Mouse (Mus musculus) kidney, postnatal 25 days (tissue): Measurements from ENCODE around the gene Klf2.

Source experiments
- DNase-seq, 2 experiments: peaks; one replicate each; pipeline ENCODE4 v3.0.0; 2021; ENCODE audit warnings: mixed read lengths in 2 of 2

The Klf2 gene

GRCm38 (mm10) chr8:72318801-72319322, at the start of gene Klf2:
Klf2 (plus strand) TSS chr8:72319033.
- DNase-seq, result peak; percentile 96 to 98

DNA sequence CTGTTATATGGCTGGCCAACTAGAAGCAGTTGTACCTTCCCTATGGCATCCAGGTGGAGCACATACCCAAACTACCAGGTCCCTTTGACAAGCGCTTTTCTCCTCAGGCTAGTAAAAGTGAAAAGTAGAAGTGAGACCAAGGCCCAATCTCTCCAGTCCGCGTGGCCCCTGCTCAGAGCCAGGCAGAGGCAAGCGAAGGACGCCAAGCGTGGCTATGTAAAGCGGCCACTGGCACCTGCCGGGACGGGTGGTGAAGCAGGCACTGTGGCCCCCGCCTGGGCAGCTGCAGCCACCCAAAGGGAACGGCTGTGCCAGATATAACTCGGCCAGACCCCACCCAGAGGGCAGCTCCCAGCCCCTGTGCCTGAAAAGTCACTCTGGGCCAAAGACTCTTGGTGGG, 48.2 kb upstream of the Klf2 start:
- no peak for DNase-seq

- no peak for DNase-seq
These were observed 47.7 kb upstream of the Klf2 start for GRCm38 (mm10) chr8:72271051-72271660.

GRCm38 (mm10) chr8:72271691-72272090, 47.1 kb upstream of the Klf2 start:
- DNase-seq, result no peak

DNA sequence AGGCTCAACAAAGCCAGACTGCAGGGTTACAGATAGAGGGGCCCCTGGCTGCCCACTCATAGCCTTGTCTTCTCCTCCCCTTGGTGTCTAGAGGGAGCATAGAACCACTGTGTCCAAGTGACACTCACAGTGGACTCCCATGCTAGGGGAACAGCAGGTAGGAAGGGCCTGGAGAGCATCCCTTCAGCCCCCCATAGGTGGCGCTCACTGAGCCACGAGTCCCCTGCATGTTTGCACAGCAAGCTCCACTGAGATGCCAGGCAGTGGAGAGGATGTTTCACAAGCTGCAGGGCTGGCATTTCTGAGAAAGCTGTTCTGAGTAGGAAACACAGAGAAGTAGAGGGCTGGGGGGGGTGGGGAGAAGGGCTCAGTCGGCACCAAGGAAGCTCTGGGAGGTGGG, 46.5 kb upstream of the Klf2 start:
- peak; percentile 75 to 79 for DNase-seq

DNA sequence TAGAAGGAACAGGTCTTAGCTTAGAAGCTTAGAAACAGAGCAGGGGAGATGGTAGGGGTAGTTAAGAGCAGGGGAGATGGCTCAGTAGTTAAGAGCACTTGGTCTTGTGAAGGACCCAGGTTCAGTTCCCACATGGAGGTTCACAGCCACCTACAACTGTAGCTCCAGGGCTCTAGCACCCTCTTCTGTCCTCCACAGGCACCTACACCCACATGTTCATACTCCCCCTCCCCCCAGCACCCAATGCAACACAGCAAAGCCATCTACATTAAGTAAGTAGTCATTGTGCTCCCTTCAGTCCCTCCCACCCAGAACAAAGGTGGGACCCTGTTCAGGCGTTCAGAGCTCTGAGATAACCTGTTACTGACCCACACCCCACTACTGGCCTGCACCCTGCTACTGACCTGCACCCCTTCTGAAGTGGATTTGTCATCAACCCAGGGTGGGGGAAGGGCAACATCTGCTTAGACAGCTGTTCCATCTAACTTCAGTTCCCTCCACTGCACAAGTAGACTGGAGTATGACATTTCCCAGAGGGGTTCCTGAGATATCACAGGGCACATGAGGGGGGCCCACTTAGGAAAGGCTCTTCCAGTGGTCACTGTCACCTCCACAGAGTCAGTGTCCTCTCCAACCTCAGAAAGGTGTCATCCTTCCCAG, 45.6 kb upstream of the Klf2 start:
- no peak for DNase-seq

GRCm38 (mm10) chr8:72273807-72274206, 45.0 kb upstream of the Klf2 start:
- no peak for DNase-seq

GRCm38 (mm10) chr8:72277244-72277643, 41.6 kb upstream of the Klf2 start:
- no peak for DNase-seq

- DNase-seq, result no peak
These were observed 39.7 kb upstream of the Klf2 start for GRCm38 (mm10) chr8:72279151-72279550.

DNA sequence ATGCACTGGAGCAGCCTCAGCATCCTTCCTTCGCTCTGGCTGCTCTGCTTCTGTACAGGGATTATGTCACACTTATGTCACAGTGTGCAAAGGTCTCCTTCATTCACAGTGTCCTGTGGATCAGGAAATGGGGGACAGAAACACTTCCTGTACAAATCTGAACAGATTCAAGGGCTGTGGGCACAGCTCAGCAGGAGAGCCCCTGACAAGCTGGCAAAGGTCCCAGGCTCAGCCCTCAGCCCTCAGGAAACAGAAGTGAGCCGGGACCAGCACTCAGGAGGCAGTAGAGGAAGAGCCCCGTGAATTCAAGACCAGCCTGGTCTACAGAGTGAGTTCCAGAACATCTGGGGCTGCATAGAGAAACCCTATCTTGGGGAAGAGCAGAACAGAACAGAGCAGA, 37.2 kb upstream of the Klf2 start:
- peak; percentile 66 to 86 for DNase-seq

GRCm38 (mm10) chr8:72285285-72285684, 33.5 kb upstream of the Klf2 start:
- no peak for DNase-seq

DNA sequence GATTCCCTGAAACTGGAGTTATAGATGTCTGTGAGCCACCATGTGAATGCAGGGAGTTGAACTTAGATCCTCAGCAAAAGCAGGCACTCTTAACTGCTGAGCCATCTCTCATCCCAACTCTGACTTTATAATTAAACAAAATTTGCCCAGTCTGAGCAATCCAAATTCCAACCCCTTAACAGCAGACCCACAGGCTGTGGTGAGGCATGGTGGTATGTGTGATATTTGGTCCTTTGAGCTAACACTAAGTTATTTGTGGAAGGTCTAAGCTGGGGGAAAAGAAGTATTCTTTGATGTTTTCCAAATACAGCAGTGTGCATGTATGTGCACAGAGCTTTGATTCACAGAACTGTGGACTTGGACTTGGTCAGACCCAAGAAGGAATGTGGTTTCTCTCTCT, 29.8 kb upstream of the Klf2 start:
- DNase-seq, result no peak

DNA sequence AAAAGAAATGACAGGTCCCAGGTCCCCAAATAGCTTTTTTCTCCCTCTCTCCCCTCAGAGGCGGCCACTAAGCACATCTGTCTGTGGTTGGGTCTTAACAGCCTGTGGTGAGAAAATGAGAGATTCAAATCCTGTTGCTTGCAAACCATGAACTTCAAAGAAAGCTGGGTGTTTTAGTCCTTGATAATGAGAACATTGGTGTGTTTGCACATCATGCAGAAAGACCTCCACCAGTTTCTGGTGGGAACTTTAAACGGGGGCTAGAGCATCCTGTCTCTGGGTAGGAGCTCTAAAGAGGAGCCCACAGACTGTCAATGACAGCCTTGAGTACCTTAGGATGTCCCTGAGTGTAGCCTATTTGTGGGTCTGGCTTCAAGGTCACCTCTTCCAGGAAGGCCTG, 27.7 kb upstream of the Klf2 start:
- no peak for DNase-seq

DNA sequence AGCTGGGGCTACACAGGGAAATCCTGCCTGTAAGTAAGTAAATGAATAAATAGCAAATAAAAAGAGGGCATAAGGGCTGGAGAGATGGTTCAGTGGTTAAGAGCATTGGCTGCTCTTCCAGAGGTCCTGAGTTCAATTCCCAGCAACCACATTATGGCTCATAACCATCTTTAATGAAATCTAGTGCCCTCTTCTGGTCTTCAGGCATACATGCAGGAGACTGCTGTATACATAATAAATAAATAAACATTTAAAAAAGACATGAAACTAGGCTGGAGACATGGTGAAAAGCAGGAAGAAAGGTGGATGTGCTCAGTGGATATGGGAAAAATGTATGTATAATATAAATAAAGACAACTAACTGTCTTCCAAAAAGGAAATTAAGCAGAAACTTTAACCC, 25.5 kb upstream of the Klf2 start:
- DNase-seq, result no peak

DNA sequence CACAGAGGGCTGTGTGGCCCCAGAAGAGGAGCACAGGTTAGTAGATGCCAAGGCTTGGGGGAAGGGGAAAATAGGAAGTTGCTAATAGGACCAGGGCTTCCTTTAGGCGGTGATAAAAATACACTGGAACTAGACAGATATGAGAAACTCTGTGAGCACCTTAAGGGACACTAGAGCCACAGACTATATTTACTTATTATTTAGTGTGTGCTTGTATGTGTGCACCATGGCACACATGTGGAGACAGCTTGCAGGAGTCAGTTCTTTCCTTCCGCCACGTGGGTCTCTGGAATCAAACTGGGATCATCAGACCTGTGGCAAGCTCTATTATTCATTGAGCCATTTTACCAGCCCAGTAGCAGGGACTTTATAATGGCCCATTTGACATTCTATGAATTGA, 23.7 kb upstream of the Klf2 start:
- DNase-seq, result no peak

DNA sequence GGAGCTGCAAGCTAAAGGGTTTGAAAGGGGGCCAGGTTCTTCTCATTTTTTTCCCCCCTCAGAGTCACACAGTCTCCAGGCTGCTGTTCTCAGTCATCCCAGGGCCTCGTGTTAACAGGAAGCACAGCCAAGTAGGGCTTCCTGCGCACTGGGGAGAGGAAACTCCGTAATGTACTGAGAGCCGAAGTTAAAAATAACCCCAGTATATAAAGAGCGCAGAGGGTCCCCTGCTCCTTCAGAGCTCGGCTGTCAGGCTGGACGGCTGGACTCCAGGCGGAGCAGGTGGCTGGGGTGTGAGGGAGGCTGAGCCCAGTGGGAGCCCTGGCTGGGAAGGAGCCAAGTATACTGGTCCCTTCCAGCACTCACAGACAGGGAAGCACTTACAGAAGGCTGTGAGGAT, 23.2 kb upstream of the Klf2 start:
- peak; percentile 83 to 93 for DNase-seq

GRCm38 (mm10) chr8:72296561-72296960, 22.3 kb upstream of the Klf2 start:
- DNase-seq, result no peak

- no peak for DNase-seq
These were observed 19.9 kb upstream of the Klf2 start for GRCm38 (mm10) chr8:72298928-72299327.

- no peak for DNase-seq
These were observed 18.0 kb upstream of the Klf2 start for GRCm38 (mm10) chr8:72300654-72301400.

GRCm38 (mm10) chr8:72301497-72301896, 17.3 kb upstream of the Klf2 start:
- no peak for DNase-seq

DNA sequence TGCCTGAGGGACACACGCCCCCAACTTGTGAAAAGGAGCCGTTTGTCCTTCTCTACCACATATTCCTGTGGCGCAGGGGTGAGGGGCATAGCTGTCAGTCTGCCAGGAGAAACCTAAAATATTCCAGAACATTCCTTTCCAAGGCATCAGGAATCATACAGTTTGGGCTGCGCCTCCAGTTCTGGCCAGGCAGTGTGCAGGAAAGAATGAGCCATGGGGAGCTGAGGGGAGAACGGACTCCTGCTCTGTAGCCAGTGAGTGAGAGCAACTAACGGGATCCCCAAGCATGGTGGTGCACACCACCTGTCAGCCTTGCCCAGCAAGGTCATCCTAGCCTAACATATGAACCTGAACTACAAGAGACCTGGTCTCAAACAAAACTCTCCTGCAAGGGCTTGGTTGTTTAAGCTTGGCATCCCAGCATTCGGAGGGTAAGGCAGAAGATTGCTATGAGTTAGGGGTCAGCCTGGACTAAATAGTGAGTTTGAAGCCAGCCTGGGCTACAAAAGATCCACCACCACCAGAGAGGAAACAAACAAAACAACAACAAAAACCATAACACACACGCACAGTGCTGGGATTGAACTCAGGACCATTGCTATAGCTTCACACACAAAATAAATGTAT, 15.7 kb upstream of the Klf2 start:
- no peak for DNase-seq

DNA sequence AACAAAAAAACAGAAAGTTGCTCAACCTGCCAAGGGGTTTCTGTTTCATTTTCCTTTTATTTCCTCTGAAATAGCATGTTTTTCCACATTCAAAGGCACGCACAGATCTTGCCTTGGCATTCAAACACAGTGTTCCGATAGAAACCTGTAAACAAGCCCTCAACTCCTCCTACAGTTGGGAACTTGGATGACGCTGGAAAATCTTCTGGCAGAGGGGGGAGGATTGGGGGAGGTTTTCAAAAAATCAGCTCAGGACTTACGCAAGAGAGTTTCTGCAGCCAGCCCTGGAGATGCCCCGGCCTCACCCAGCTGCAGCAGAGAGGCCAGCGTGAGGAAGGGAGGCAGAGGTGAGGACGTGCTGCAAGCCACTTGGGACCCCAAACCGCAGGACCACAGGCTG, 15.2 kb upstream of the Klf2 start:
- DNase-seq, result peak; percentile 59 to 87

DNA sequence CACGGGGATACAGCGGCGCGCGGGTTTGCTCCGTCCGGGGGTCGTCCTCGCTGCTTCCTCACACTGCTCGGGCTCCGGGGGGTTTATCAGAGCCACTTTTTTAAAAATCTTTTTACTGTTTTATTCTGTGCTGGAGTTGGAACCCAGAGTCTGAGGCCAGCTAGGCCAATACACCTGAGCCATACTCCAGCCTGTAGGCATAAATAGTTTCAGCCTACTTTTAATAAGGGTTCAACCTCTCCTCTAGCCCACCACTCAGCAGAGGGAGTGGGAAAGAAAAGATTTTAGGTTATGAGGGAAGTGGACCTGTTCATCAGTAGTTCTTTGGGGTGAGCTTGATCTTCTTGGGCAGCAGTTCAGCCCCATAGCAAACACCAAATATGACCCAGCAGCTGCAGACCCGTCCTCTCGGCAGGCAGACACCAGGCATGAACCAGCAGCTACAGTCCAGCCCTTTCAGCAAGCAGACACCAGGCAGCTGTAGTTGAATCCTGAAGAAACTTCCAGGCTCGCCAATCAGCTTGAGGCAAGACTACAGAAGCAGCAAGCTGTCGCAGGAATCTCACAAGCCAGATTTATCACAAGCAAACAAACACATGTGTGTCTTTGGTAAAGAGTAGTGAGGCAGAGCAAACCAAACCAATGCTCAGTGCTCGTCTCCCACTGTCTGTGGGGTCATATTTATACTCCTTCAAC, 13.5 kb upstream of the Klf2 start, which contains the start of gene Gm10282:
Gm10282 (minus strand) TSS at position 51 of the 696 bp plus-strand sequence.
- DNase-seq, result no peak
